Mouse (Mus musculus) forebrain, embryonic 13.5 days (tissue): ENCODE measurements at regions not wholly inside any gene's neighbourhood (a gene's known extent, or its start where the extent isn't known, plus 50 kb on each side); places are given as distances from the start of the nearest gene placed in this dataset.

Experiments
- ATAC-seq: fragments of 200-750 bp; cut with Nextera tagmentation; 2 replicates; pipeline ENCODE4 v1.8.0; 2017
- H3K27ac ChIP-seq: fragments of 300-500 bp; sonication (generic); 2 replicates; pipeline ENCODE4 v1.5.1; 2015; ENCODE audit warnings: inconsistent platforms, mild to moderate bottlenecking, moderate library complexity
- H3K27me3 ChIP-seq: fragments of 300-500 bp; sonication (generic); 2 replicates; pipeline ENCODE4 v1.6.1; 2015; ENCODE audit warnings: mild to moderate bottlenecking, inconsistent platforms
- H3K36me3 ChIP-seq: fragments of 300-500 bp; sonication (generic); 2 replicates; pipeline ENCODE4 v1.6.1; 2015; ENCODE audit warnings: mild to moderate bottlenecking, inconsistent platforms; ENCODE audit not compliant: poor library complexity, severe bottlenecking
- H3K4me1 ChIP-seq: fragments of 300-500 bp; sonication (generic); 2 replicates; pipeline ENCODE4 v1.6.1; 2015; ENCODE audit warnings: inconsistent platforms
- H3K4me2 ChIP-seq: fragments of 300-500 bp; sonication (generic); 2 replicates; pipeline ENCODE4 v1.6.1; 2015; ENCODE audit warnings: inconsistent platforms, mild to moderate bottlenecking, moderate library complexity
- H3K4me3 ChIP-seq: fragments of 300-500 bp; sonication (generic); 2 replicates; pipeline ENCODE4 v1.5.1; 2015; ENCODE audit warnings: mild to moderate bottlenecking, inconsistent platforms
- H3K9ac ChIP-seq: fragments of 300-500 bp; sonication (generic); 2 replicates; pipeline ENCODE4 v1.6.1; 2015; ENCODE audit warnings: mild to moderate bottlenecking, inconsistent platforms
- H3K9me3 ChIP-seq: fragments of 300-500 bp; sonication (generic); replicated peaks from 2 replicates; pipeline ENCODE4 v1.6.1; 2016; ENCODE audit warnings: inconsistent platforms
- WGBS: fragments of 180-500 bp; shearing (Covaris S2); methylation state at CpG from one replicate; pipeline ENCODE4 v1.1.7; 2015; 5-methylcytosine and 5-hydroxymethylcytosine counted together

- Histone ChIP-seq H3K9ac (no peak overlapping the region), H3K4me1 (peaks cover 3% of the 10 kb centered on the region; the same call in 1 of the 2 replicates), H3K27me3 (no peaks in the 10 kb centered on the region), H3K4me3 (no peak overlapping the region), H3K4me2 (no peak overlapping the region), H3K27ac (peak overlapping the region; percentile 7; the same call in 1 of the 2 replicates), H3K9me3 (no peaks in the 10 kb centered on the region), H3K36me3 (no peaks in the 10 kb centered on the region)
- peak; percentile 41; the same call in 1 of the 2 replicates for ATAC-seq
Observed at GRCm38 (mm10) chr4:12263746-12264145, 91.9 kb upstream of the Fam92a start.

- 24% methylated on average over 10 of the region's 10 CpGs for WGBS
- H3K27ac ChIP-seq: peak overlapping the region; percentile 7
- peak; percentile 93 for ATAC-seq
- H3K4me3 ChIP-seq: no peak overlapping the region
- no peaks in the 10 kb centered on the region for H3K9me3 ChIP-seq
- H3K9ac ChIP-seq: no peak overlapping the region
- H3K4me2 ChIP-seq: peak overlapping the region; percentile 23
- H3K36me3 ChIP-seq: no peaks in the 10 kb centered on the region
- H3K27me3 ChIP-seq: no peaks in the 10 kb centered on the region
- peaks cover 3% of the 10 kb centered on the region; the same call in 1 of the 2 replicates for H3K4me1 ChIP-seq
Observed at GRCm38 (mm10) chr4:12263197-12263596, 91.4 kb upstream of the Fam92a start.

DNA sequence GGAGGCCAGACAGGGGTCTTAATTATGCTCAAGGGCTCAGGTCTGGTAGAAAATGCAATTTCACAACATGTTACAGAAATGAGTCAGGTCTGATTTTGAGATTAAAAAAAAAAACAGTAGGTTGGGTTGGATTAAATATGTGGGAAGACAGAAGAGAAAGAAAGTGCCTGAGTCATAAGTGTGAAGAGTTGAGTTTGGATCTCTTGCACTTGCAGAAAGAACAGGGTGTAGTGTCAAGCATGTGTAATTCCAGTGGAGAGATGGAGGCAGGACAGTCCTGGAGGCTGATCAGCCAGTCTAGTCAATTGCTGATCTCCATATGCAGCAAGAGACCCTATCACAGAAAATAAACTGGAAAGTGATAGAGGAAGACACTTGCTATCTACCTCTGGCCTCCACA lies 76.2 kb upstream of the Fam92a start:
- no peak overlapping the region for H3K27ac ChIP-seq
- no peak overlapping the region for H3K9ac ChIP-seq
- no peak overlapping the region for H3K4me3 ChIP-seq
- no peaks in the 10 kb centered on the region for H3K27me3 ChIP-seq
- ATAC-seq: no peak
- H3K4me1 ChIP-seq: no peaks in the 10 kb centered on the region
- H3K4me2 ChIP-seq: no peak overlapping the region
- H3K9me3 ChIP-seq: no peaks in the 10 kb centered on the region
- no peaks in the 10 kb centered on the region for H3K36me3 ChIP-seq

- H3K27me3 ChIP-seq: peaks cover 4% of the 10 kb centered on the region; the same call in 1 of the 2 replicates
- no peak overlapping the region for H3K9ac ChIP-seq
- H3K27ac ChIP-seq: no peak overlapping the region
- peaks cover 2% of the 10 kb centered on the region; the same call in 1 of the 2 replicates for H3K4me1 ChIP-seq
- no peak overlapping the region for H3K4me2 ChIP-seq
- no peaks in the 10 kb centered on the region for H3K36me3 ChIP-seq
- WGBS: 82% methylated on average over 4 of the region's 4 CpGs
- no peak for ATAC-seq
- no peaks in the 10 kb centered on the region for H3K9me3 ChIP-seq
- H3K4me3 ChIP-seq: no peak overlapping the region
Observed at GRCm38 (mm10) chr4:12246595-12246994, 74.8 kb upstream of the Fam92a start.

GRCm38 (mm10) chr4:12240941-12241571 lies 69.2 kb upstream of the Fam92a start:
- ATAC-seq: peak; percentile 85
- Histone ChIP-seq H3K27ac (no peak overlapping the region), H3K4me3 (no peak overlapping the region)

GRCm38 (mm10) chr4:12230731-12231130 lies 58.9 kb upstream of the Fam92a start:
- Histone ChIP-seq H3K4me2 (no peak overlapping the region), H3K9me3 (no peaks in the 10 kb centered on the region), H3K4me3 (no peak overlapping the region), H3K27me3 (no peaks in the 10 kb centered on the region), H3K4me1 (no peaks in the 10 kb centered on the region), H3K36me3 (no peaks in the 10 kb centered on the region), H3K9ac (no peak overlapping the region), H3K27ac (no peak overlapping the region)
- no peak for ATAC-seq
- 64% methylated on average over 1 of the region's 1 CpGs for WGBS

More at GRCm38 (mm10) chr4:12240941-12241571, 69.2 kb upstream of the Fam92a start:
- 1% methylated on average over 12 of the region's 12 CpGs for WGBS
- no peaks in the 10 kb centered on the region for H3K36me3 ChIP-seq
- H3K9ac ChIP-seq: no peak overlapping the region
- H3K9me3 ChIP-seq: no peaks in the 10 kb centered on the region
- peaks cover 5% of the 10 kb centered on the region; the same call in 1 of the 2 replicates for H3K27me3 ChIP-seq
- peak overlapping the region; percentile 22; the same call in 1 of the 2 replicates for H3K4me2 ChIP-seq
- peaks cover 3% of the 10 kb centered on the region; the same call in 1 of the 2 replicates for H3K4me1 ChIP-seq
